Mouse (Mus musculus) MEL (cell line): ENCODE data around the gene Kcnq4.

Source experiments
- CHD1 ChIP-seq: IDR thresholded peaks from 2 replicates; pipeline ENCODE4 v1.6.1; 2012; ENCODE audit warnings: low read depth, mild to moderate bottlenecking, inconsistent platforms, low read length, improper control_type of control experiment
- CHD2 ChIP-seq: IDR thresholded peaks from 2 replicates; pipeline ENCODE4 v1.6.1; 2011; ENCODE audit warnings: low read length, improper control_type of control experiment
- CTCF ChIP-seq, 3 experiments: IDR thresholded peaks in 2 of 3; conservative IDR thresholded peaks in 1 of 3; 2 replicates each; pipeline ENCODE4 v1.5.1; 2011 to 2012; ENCODE audit warnings: low read length in 3 of 3, low read depth in 2 of 3, mild to moderate bottlenecking in 2 of 3, improper control_type of control experiment in 1 of 3, inconsistent platforms in 1 of 3, mixed read lengths in 1 of 3, moderate library complexity in 1 of 3; ENCODE audit not compliant: control insufficient read depth in 1 of 3, insufficient read depth in 1 of 3, poor library complexity in 1 of 3, severe bottlenecking in 1 of 3
- E2F4 ChIP-seq: IDR thresholded peaks from 2 replicates; pipeline ENCODE4 v1.6.1; 2011; ENCODE audit warnings: low read depth, low read length, improper control_type of control experiment, borderline replicate concordance
- EP300 ChIP-seq, 2 experiments: IDR thresholded peaks; 2 replicates each; pipeline ENCODE4 v1.6.1; 2011; ENCODE audit warnings: improper control_type of control experiment in 2 of 2, low read length in 2 of 2, low read depth in 1 of 2, mild to moderate bottlenecking in 1 of 2
- MAX ChIP-seq: IDR thresholded peaks from 2 replicates; pipeline ENCODE4 v1.6.1; 2011; ENCODE audit warnings: low read length, improper control_type of control experiment
- NELFE ChIP-seq: IDR thresholded peaks from 2 replicates; pipeline ENCODE4 v1.6.1; 2011; ENCODE audit warnings: low read depth, low read length, improper control_type of control experiment
- POLR2A ChIP-seq, 2 experiments: IDR thresholded peaks; 2 replicates each; pipeline ENCODE4 v1.6.1; 2011 to 2012; ENCODE audit warnings: low read length in 2 of 2, mild to moderate bottlenecking in 2 of 2, control low read depth in 1 of 2, improper control_type of control experiment in 1 of 2, low read depth in 1 of 2, moderate library complexity in 1 of 2; ENCODE audit not compliant: control insufficient read depth in 1 of 2, insufficient read depth in 1 of 2, poor library complexity in 1 of 2
- RAD21 ChIP-seq: IDR thresholded peaks from 2 replicates; pipeline ENCODE4 v1.6.1; 2011; ENCODE audit warnings: mild to moderate bottlenecking, low read depth, low read length, improper control_type of control experiment
- SMC3 ChIP-seq: IDR thresholded peaks from 2 replicates; pipeline ENCODE4 v1.6.1; 2011; ENCODE audit warnings: low read depth, low read length, improper control_type of control experiment
- ZNF384 ChIP-seq: IDR thresholded peaks from 2 replicates; pipeline ENCODE4 v1.6.1; 2012; ENCODE audit warnings: low read depth, mild to moderate bottlenecking, inconsistent platforms, low read length, improper control_type of control experiment

DNA sequence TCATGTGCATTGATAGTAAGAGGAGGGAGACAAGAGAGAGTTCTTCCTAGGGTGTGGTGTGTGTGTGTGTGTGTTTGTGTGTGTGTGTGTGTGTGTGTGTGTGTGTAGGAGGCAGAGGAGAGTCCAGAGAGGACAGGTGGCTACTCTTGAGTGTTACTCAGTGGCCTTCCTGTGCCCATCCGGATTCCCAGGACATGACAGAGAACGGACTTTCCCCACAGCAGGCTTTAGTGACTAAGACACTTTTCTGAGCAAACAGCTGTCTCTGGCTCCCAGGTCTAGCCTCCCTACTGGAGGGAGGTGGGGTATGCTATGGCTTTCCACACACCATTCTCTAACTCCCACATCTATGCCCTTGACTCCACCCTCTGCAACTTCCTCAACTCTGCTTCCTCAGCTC, 1.2 kb upstream of the Kcnq4 start:
- TF ChIP-seq MAX (no peak), CHD2 (no peak), E2F4 (no peak), CTCF (IDR thresholded peaks at IDR 0.05 in 2 of 3, conservative IDR thresholded peaks at IDR 0.05 in 1 of 3; ENCODE audit: control insufficient read depth in 1 of 3, insufficient read depth in 1 of 3, low read depth in 2 of 3, low read length in 3 of 3, poor library complexity in 1 of 3, severe bottlenecking in 1 of 3) (no peak), POLR2A (IDR thresholded peaks at IDR 0.05; ENCODE audit: control insufficient read depth in 1 of 2, insufficient read depth in 1 of 2, low read depth in 1 of 2, low read length in 2 of 2, poor library complexity in 1 of 2) (no peak), SMC3 (no peak), RAD21 (no peak), NELFE (no peak), CHD1 (no peak), EP300 (IDR thresholded peaks at IDR 0.05; ENCODE audit: low read depth in 1 of 2, low read length in 2 of 2) (no peak), ZNF384 (no peak)
